Mouse (Mus musculus): ENCODE measurements at regions not wholly inside any gene's neighbourhood (a gene's known extent, or its start where the extent isn't known, plus 50 kb on each side); places are given as distances from the start of the nearest gene placed in this dataset.

DNA sequence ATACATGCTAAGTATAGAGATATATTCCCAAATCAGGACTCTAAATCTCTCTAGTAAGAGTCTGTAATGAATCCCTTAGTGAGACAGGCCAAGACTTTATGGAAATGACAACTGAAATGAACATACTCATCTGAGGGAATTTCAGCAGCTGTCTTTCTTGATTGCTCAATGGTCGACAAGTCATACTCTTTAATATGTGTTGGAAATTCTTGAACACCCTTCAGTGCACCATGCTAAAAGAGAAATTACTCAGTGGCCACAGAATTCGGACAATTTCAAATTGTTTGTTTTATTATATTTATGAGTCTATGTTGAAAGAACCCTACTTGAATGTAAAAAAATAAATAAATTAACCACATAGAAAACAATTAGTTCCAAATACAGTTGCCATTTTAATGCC, 802.1 kb downstream of the Nr2f2 start:
- no peak overlapping the region for H3K9ac ChIP-seq (replicated peaks; ENCODE audit: low read depth)
- no peaks in the 10 kb centered on the region for H3K9me3 ChIP-seq (ENCODE audit: low read length)
- no peaks in the 10 kb centered on the region for H3K4me1 ChIP-seq (ENCODE audit: insufficient read depth, low read depth, low read length)
- ATAC-seq (no peak), DNase-seq (ENCODE audit: low spot score) (no peak)
- no peak overlapping the region for H3K27ac ChIP-seq (ENCODE audit: low read length)
- 64% methylated on average over 2 of the region's 2 CpGs for WGBS
- no peaks in the 10 kb centered on the region for H3K36me3 ChIP-seq (ENCODE audit: insufficient read depth, low read length)
- H3K4me2 ChIP-seq (replicated peaks; ENCODE audit: low read depth, low read length), result no peak overlapping the region
- TF ChIP-seq CTCF (IDR thresholded peaks at IDR 0.05), result no peak
- no peak for TF ChIP-seq EP300 (IDR thresholded peaks at IDR 0.05)
- no peaks in the 10 kb centered on the region for H3K27me3 ChIP-seq (replicated peaks; ENCODE audit: insufficient read depth, low read length)
- H3K4me3 ChIP-seq (ENCODE audit: low read depth, low read length), result no peak overlapping the region

DNA sequence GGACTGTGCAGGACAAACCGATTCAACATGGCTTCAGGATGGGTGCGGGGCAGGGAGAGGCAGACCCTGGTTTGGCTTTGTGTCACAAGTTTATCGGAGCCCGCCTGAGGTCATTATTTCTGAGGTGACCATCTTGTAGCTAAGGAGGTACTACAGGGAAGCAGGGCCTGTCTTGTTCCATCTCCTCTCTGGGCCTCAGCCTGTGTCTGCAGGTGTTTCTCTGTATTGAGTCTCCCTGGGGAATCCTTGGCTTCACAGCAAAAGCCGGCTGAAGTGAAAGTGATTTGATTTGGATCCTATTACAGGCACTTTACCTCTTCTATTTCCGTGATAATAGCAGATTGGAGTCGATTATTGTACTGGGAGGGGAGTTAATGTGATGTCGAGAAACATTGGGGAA, 805.7 kb upstream of the Arrdc4 start:
- Histone ChIP-seq H3K9ac (replicated peaks; ENCODE audit: low read depth) (no peak overlapping the region), H3K27ac (ENCODE audit: low read length) (no peak overlapping the region), H3K27me3 (replicated peaks; ENCODE audit: insufficient read depth, low read length) (no peaks in the 10 kb centered on the region), H3K9me3 (ENCODE audit: low read length) (no peaks in the 10 kb centered on the region), H3K4me3 (ENCODE audit: low read depth, low read length) (no peak overlapping the region), H3K4me1 (ENCODE audit: insufficient read depth, low read depth, low read length) (no peaks in the 10 kb centered on the region), H3K36me3 (ENCODE audit: insufficient read depth, low read length) (no peaks in the 10 kb centered on the region), H3K4me2 (replicated peaks; ENCODE audit: low read depth, low read length) (no peak overlapping the region)
- DNase-seq (ENCODE audit: low spot score) (no peak), ATAC-seq (no peak)
- TF ChIP-seq EP300 (IDR thresholded peaks at IDR 0.05) (no peak), CTCF (IDR thresholded peaks at IDR 0.05) (no peak)
- WGBS, result 67% methylated on average over 8 of the region's 8 CpGs

GRCm38 (mm10) chr7:69553981-69554380, 804.9 kb upstream of the Arrdc4 start:
- ATAC-seq, result no peak
- Histone ChIP-seq H3K27me3 (replicated peaks; ENCODE audit: insufficient read depth, low read length) (no peaks in the 10 kb centered on the region), H3K9ac (replicated peaks; ENCODE audit: low read depth) (no peak overlapping the region), H3K4me2 (replicated peaks; ENCODE audit: low read depth, low read length) (no peak overlapping the region), H3K4me1 (ENCODE audit: insufficient read depth, low read depth, low read length) (no peaks in the 10 kb centered on the region), H3K36me3 (ENCODE audit: insufficient read depth, low read length) (no peaks in the 10 kb centered on the region), H3K27ac (ENCODE audit: low read length) (no peak overlapping the region), H3K4me3 (ENCODE audit: low read depth, low read length) (no peak overlapping the region), H3K9me3 (ENCODE audit: low read length) (no peaks in the 10 kb centered on the region)
- WGBS, result 69% methylated on average over 6 of the region's 6 CpGs
- no peak for DNase-seq (ENCODE audit: low spot score)
- TF ChIP-seq EP300 (IDR thresholded peaks at IDR 0.05) (no peak), CTCF (IDR thresholded peaks at IDR 0.05) (no peak)

DNA sequence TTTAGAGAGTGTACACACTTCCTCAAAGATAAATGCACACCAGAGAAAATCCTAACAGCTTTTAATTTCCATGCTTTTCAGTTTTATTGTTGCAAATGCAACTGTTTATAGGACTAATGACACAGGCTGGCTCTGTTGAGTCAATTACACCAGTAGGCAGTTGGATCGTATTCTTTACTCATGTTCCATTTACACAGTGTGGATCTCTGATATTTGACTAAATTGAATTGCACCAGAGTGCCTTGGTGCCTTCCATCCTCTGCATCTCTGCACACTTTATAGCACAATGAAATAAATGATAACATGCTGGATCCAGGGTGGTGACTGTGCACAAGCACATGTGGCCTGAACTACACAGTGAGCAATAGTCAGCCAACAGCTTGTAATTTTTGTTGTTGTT, 787.0 kb upstream of the Arrdc4 start:
- H3K9ac ChIP-seq (replicated peaks; ENCODE audit: low read depth), result no peak overlapping the region
- TF ChIP-seq CTCF (IDR thresholded peaks at IDR 0.05), result no peak
- no peak for TF ChIP-seq EP300 (IDR thresholded peaks at IDR 0.05)
- H3K27me3 ChIP-seq (replicated peaks; ENCODE audit: insufficient read depth, low read length), result no peaks in the 10 kb centered on the region
- H3K27ac ChIP-seq (ENCODE audit: low read length), result no peak overlapping the region
- ATAC-seq (no peak), DNase-seq (ENCODE audit: low spot score) (no peak)
- no peak overlapping the region for H3K4me3 ChIP-seq (ENCODE audit: low read depth, low read length)
- no peaks in the 10 kb centered on the region for H3K36me3 ChIP-seq (ENCODE audit: insufficient read depth, low read length)
- H3K4me2 ChIP-seq (replicated peaks; ENCODE audit: low read depth, low read length), result no peak overlapping the region
- no peaks in the 10 kb centered on the region for H3K4me1 ChIP-seq (ENCODE audit: insufficient read depth, low read depth, low read length)
- 84% methylated on average over 1 of the region's 1 CpGs for WGBS
- H3K9me3 ChIP-seq (ENCODE audit: low read length), result no peaks in the 10 kb centered on the region

- TF ChIP-seq CTCF (IDR thresholded peaks at IDR 0.05) (no peak), EP300 (IDR thresholded peaks at IDR 0.05) (no peak)
- Histone ChIP-seq H3K9me3 (ENCODE audit: low read length) (no peaks in the 10 kb centered on the region), H3K4me3 (ENCODE audit: low read depth, low read length) (no peak overlapping the region), H3K9ac (replicated peaks; ENCODE audit: low read depth) (no peak overlapping the region), H3K27ac (ENCODE audit: low read length) (no peak overlapping the region), H3K27me3 (replicated peaks; ENCODE audit: insufficient read depth, low read length) (no peaks in the 10 kb centered on the region), H3K4me2 (replicated peaks; ENCODE audit: low read depth, low read length) (no peak overlapping the region), H3K4me1 (ENCODE audit: insufficient read depth, low read depth, low read length) (no peaks in the 10 kb centered on the region), H3K36me3 (ENCODE audit: insufficient read depth, low read length) (no peaks in the 10 kb centered on the region)
- no peak for DNase-seq (ENCODE audit: low spot score)
- no peak for ATAC-seq
- 68% methylated on average over 2 of the region's 2 CpGs for WGBS
Measured at GRCm38 (mm10) chr7:69513966-69514365, 764.9 kb upstream of the Arrdc4 start.

DNA sequence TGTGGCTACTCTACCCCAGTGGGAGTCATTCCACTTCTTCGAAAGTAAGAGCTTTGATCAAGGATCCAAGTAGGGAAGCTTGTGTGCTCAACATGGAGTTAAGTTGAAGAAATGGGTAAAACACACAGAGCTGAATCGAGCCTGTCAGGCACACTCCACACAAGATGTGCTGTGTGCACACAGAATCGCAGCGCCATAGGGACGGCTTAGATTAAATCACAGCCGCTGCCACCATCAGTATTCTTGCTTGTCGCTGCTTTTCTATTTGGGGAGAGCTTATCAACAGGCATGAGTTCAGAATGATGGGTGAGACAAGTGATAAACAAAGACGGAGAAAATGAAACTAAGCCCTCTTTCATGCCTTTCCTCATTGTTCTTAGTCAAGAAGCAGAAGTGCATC, 761.3 kb upstream of the Arrdc4 start:
- H3K36me3 ChIP-seq (ENCODE audit: insufficient read depth, low read length), result no peaks in the 10 kb centered on the region
- no peak overlapping the region for H3K4me2 ChIP-seq (replicated peaks; ENCODE audit: low read depth, low read length)
- H3K9me3 ChIP-seq (ENCODE audit: low read length), result no peaks in the 10 kb centered on the region
- H3K4me1 ChIP-seq (ENCODE audit: insufficient read depth, low read depth, low read length), result no peaks in the 10 kb centered on the region
- 39% methylated on average over 8 of the region's 8 CpGs for WGBS
- TF ChIP-seq CTCF (IDR thresholded peaks at IDR 0.05), result no peak
- no peak for TF ChIP-seq EP300 (IDR thresholded peaks at IDR 0.05)
- DNase-seq (ENCODE audit: low spot score) (no peak), ATAC-seq (no peak)
- no peaks in the 10 kb centered on the region for H3K27me3 ChIP-seq (replicated peaks; ENCODE audit: insufficient read depth, low read length)
- no peak overlapping the region for H3K9ac ChIP-seq (replicated peaks; ENCODE audit: low read depth)
- H3K27ac ChIP-seq (ENCODE audit: low read length), result no peak overlapping the region
- no peak overlapping the region for H3K4me3 ChIP-seq (ENCODE audit: low read depth, low read length)

All from lung, postnatal 0 days (tissue).